Mouse (Mus musculus) C2C12 (cell line): ENCODE results near the gene Mapk3. TPM values are rescaled to one million over a fixed set of nuclear protein-coding genes. Genes with fewer than 3 reads are reported as not detected.
A peak's percentile ranks its signal among the peaks of the same experiment; 100 is the strongest.

Experiments
- H3K27me3 ChIP-seq: one replicate; pipeline ENCODE4 v1.6.1; 2011; ENCODE audit not compliant: control insufficient read depth, insufficient read depth, insufficient read length
- H3K36me3 ChIP-seq: one replicate; pipeline ENCODE4 v1.6.1; 2011; ENCODE audit not compliant: control insufficient read depth, insufficient read depth
- H3K4me3 ChIP-seq: one replicate; pipeline ENCODE4 v1.5.1; 2011; ENCODE audit warnings: mild to moderate bottlenecking, control low read depth; ENCODE audit not compliant: poor library complexity, insufficient read depth, severe bottlenecking
- H3K79me2 ChIP-seq: one replicate; pipeline ENCODE4 v1.6.1; 2011; ENCODE audit not compliant: control insufficient read depth, insufficient read depth
- H3K79me3 ChIP-seq: one replicate; pipeline ENCODE4 v1.6.1; 2011; ENCODE audit warnings: low read depth, control low read depth
- H3ac ChIP-seq: one replicate; pipeline ENCODE3; 2011; ENCODE audit warnings: low read depth; ENCODE audit not compliant: control insufficient read depth, insufficient read length
- CEBPB ChIP-seq: IDR thresholded peaks from one replicate; pipeline ENCODE4 v1.6.1; 2011; ENCODE audit warnings: low read depth, mild to moderate bottlenecking, control low read depth, moderate library complexity
- CTCF ChIP-seq: IDR thresholded peaks from one replicate; pipeline ENCODE4 v1.5.1; 2011; ENCODE audit not compliant: control insufficient read depth, insufficient read depth, insufficient read length
- FOSL1 ChIP-seq: IDR thresholded peaks from one replicate; pipeline ENCODE4 v1.8.0; 2011; ENCODE audit warnings: mild to moderate bottlenecking, low read length; ENCODE audit not compliant: poor library complexity, insufficient read depth, severe bottlenecking
- MAX ChIP-seq: IDR thresholded peaks from one replicate; pipeline ENCODE4 v1.6.1; 2011; ENCODE audit warnings: mild to moderate bottlenecking, control low read depth
- MYOD1 ChIP-seq: IDR thresholded peaks from one replicate; pipeline ENCODE4 v1.6.1; 2011; ENCODE audit warnings: low read depth; ENCODE audit not compliant: control insufficient read depth, insufficient read length
- MYOG ChIP-seq: IDR thresholded peaks from one replicate; pipeline ENCODE4 v1.6.1; 2011; ENCODE audit not compliant: control insufficient read depth, insufficient read length; ENCODE audit errors: extremely low read depth
- USF1 ChIP-seq: IDR thresholded peaks from one replicate; pipeline ENCODE4 v1.6.1; 2011; ENCODE audit warnings: low read depth, mild to moderate bottlenecking, control low read depth, moderate library complexity
- polyA plus RNA-seq: library from polyadenylated mRNA; unstranded; fragments of >200 nt; fragmentation: generic; extraction: Trizol; gene quantifications from one replicate; pipeline ENCODE4 v1.2.1, GENCODE M21; 2012; ENCODE audit warnings: missing spikeins

Mapk3 gene
- polyA plus RNA-seq, 1 experiment: 168 TPM

DNA sequence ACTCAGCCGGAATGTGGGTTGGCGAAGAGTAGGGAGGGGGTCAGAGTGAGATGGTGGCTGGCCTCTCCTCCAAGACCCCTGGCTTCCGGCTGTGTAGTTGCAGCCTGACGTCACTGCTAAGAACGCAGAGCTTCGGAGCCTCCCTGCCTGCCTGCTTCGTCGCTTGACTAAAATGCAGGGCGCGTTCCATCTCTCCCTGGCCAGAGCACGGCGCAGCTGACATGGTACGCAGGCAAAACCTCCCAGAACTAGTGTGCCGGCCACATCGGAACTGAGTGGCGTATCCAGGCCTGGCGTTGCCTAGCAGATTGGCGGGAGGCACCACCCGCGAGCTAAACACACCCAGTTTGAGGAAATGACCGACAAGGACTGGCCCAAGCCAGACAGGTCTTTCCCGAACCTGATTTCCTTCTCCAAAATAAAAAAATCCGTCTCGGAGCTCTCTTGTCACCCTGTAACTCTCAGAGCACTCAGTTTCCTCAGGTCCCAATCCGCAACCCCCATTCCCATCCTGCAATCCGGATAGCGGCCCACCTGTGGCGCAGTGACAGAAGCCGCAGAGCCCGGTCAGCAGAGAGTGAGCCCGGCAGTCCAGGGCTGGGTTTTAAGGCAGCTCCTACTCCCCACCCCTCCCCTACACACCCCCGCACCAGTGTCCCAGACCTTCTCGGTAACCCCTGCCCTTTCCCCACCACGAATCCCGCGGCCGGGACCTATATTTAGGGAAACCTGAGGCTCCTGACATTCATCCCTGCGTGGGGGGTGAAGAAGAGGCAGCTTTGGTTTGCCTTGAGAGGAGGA is 40.3 kb downstream of the Mapk3 start:
- TF ChIP-seq FOSL1 (no peak), USF1 (no peak), MYOG (no peak), MAX (no peak), CEBPB (no peak)
- H3K36me3 ChIP-seq: peaks cover 26% of the 10 kb centered on the region

DNA sequence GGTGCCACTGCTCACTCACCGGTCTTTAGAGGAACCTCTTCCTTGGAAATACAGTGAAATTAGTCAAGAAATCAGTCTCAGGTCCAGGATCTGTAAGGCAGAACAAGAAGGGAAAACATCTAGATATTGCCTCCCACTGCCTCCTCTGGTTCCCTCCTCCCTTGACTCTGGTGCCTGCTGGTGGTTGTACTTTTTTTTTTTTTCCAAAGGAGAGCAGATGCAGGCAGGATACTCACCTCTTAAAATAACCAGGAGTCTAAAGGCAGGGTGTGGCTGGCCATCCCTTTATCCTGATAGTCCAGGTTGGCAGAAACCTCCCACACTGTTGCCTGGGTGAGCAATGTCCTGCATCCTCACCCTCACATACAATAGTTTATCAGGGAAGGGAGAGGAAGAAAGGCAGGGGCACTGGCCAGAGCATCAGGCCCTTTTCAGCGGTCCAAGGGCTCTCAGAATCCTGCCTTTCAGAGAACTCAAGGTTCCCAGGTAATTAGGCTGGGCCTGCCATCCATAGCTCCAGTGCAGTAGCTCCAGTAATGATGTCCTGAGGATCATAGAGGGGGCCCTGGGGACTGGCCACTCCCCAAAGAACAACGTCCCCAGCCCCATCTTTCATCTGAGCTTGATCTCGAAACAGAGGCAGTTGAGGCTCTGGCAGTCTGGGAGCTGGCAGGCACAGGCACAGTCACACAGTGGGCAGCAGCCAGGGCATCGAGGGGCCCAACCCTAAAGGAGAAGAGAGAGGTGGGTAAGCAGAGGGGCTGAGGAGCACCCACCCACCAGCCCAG is 41.1 kb downstream of the Mapk3 start:
- H3K79me2 ChIP-seq: peaks cover 36% of the 10 kb centered on the region
- no peak overlapping the region for H3K4me3 ChIP-seq
- TF ChIP-seq USF1 (no peak), MYOG (no peak), FOSL1 (no peak), CEBPB (no peak), CTCF (no peak), MYOD1 (no peak), MAX (no peak)
- H3ac ChIP-seq: peak overlapping the region; percentile 24
- no peaks in the 10 kb centered on the region for H3K27me3 ChIP-seq
- peaks cover 22% of the 10 kb centered on the region for H3K36me3 ChIP-seq
- H3K79me3 ChIP-seq: peaks cover 31% of the 10 kb centered on the region

More for the DNA sequence above, 40.3 kb downstream of the Mapk3 start:
- peaks cover 31% of the 10 kb centered on the region for H3K79me3 ChIP-seq
- peaks cover 40% of the 10 kb centered on the region for H3K79me2 ChIP-seq
- H3ac ChIP-seq: peak overlapping the region; percentile 76
- no peaks in the 10 kb centered on the region for H3K27me3 ChIP-seq
- H3K4me3 ChIP-seq: peak overlapping the region; percentile 28

DNA sequence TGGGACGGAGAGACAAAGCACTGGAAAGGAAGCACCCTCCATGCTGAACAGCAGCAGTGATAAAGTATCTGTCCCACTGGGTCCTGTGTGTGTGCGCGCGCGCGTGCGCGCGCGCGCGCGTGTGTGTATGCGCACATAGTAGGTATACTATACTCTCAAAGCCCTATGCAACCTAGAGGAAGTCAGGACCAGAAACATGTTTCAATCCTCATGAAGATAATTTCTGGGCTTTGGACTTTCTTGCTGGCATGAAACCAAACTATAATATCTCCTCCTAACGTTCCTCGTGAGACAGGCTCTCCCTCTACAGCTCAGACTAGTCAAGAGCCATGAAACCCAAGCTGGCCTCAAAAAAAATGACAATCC is 41.6 kb downstream of the Mapk3 start:
- H3ac ChIP-seq: no peak overlapping the region
- H3K79me2 ChIP-seq: peaks cover 31% of the 10 kb centered on the region
- H3K79me3 ChIP-seq: peaks cover 28% of the 10 kb centered on the region
- TF ChIP-seq CEBPB (no peak), USF1 (no peak), MYOD1 (no peak), CTCF (no peak), FOSL1 (no peak), MYOG (no peak), MAX (no peak)
- no peaks in the 10 kb centered on the region for H3K27me3 ChIP-seq
- peaks cover 16% of the 10 kb centered on the region for H3K36me3 ChIP-seq
- H3K4me3 ChIP-seq: no peak overlapping the region

DNA sequence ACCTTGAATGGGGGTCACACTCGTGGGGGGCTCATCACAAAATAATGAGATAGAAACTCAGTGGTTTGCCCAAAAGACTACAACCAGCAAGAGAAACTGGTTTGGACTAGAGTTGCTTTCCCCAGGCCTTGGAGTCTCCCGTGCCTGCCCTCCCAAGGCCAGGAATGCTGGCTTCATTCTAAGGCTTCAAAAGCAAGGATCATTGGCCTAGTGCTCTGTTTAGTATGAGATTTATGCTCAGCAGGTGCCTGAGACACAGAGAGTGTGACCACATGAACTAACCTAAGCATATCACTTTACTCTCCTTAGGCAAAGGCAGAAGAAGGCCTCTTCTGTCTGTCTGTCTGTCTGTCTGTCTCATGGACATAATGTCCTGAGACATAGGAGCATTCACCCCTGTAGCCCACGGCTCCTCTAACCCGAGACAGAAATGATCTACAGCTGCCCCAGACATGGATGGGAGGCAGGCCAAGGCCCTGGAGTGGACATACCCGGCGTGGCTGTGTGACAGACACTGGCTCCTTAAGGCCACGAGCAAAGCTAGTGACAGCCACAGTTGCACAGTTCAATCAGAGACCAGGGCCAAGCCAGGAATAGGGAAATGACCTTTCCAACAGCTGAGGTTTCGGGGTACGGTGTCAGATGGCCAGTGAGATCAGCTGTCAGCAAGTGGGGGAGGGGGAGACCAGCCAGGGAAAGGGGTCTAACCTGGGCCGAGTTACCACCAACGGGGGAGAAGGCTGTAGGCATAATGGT is 42.9 kb downstream of the Mapk3 start:
- Histone ChIP-seq H3K79me3 (peaks cover 15% of the 10 kb centered on the region), H3ac (no peak overlapping the region), H3K27me3 (no peaks in the 10 kb centered on the region), H3K79me2 (peaks cover 23% of the 10 kb centered on the region), H3K4me3 (no peak overlapping the region), H3K36me3 (peaks cover 3% of the 10 kb centered on the region)
- TF ChIP-seq CEBPB (no peak), MYOD1 (peak; percentile 17), USF1 (no peak)

DNA sequence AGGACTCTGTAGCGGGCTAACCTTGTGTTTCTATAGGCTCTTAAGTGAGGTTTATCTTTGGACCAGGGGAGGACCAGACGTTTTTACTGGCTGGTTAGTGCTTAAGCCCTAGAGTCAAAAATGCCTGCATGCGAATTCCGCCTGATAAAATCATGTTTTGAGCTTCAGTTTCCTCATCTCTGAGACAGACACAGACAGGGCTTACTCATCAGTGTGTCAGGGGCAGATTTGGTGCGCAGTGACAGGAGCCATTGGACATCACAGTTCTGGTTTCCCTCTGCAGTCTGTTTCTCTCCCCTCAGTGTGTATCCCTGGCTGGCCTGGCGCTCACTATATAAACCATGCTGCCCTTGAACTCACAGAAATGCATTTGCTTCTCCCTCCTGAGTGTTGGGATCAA is 43.8 kb downstream of the Mapk3 start:
- peaks cover 23% of the 10 kb centered on the region for H3K79me2 ChIP-seq
- TF ChIP-seq MYOD1: no peak
- TF ChIP-seq CTCF: no peak
- TF ChIP-seq MAX: no peak
- TF ChIP-seq CEBPB: no peak
- no peak for TF ChIP-seq FOSL1
- TF ChIP-seq MYOG: no peak
- H3K36me3 ChIP-seq: no peaks in the 10 kb centered on the region
- no peak overlapping the region for H3ac ChIP-seq
- no peaks in the 10 kb centered on the region for H3K27me3 ChIP-seq
- no peak overlapping the region for H3K4me3 ChIP-seq
- peaks cover 9% of the 10 kb centered on the region for H3K79me3 ChIP-seq

DNA sequence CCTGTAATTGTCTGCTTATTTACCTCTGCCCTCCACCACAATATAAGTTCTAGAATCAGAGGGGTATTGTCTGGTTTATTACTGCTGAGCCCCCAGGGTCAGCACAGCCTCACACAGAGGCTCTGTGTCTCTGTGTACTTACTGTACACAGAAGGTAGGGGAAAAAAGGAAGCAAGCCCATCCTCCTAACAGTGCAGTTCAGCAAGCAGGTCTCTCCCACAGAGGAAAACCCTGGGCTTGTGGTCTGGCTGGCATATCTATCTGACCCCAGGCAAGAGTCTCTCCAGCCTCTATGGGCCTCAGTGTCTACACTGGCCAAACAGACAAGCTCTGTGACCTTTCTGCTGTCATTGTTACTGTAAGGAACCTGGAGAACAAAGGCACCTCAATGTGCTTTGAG is 44.4 kb downstream of the Mapk3 start:
- H3K79me3 ChIP-seq: peaks cover 3% of the 10 kb centered on the region
- no peaks in the 10 kb centered on the region for H3K27me3 ChIP-seq
- H3K79me2 ChIP-seq: peaks cover 23% of the 10 kb centered on the region
- TF ChIP-seq CEBPB: no peak
- TF ChIP-seq FOSL1: no peak
- TF ChIP-seq MAX: no peak
- no peak for TF ChIP-seq MYOG
- no peak for TF ChIP-seq CTCF
- TF ChIP-seq USF1: no peak
- TF ChIP-seq MYOD1: no peak
- no peak overlapping the region for H3ac ChIP-seq
- no peaks in the 10 kb centered on the region for H3K36me3 ChIP-seq
- no peak overlapping the region for H3K4me3 ChIP-seq
